ENCODE assay signal across 29 mouse cellular contexts in the genomic region with DNA sequence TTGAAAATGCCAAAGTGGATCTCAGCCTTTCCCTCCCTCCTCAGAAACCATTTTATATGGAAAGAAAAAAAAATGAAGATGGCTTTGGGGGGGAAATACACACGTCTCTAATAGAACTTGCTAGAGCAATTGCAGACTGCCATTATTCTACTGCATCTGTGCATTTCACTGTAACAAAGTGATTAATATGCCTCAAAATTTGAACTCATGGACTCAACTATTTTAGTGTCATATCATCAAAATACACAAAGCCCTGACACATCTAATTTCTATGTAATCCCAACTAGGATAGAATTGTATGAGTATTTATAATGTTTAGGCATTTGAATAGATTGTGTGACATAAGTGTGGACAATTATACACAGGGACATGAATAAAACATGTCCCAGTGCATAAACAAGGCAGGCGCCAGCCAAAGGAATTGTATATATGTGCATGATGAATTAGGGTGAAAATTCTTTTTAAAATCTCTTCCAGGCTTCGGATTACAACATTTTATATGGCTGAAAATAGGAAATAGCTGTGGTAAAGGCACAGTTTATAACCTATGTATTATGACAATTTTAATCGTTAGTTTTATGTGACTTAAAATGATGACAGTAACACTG.
DNase-seq lines count a peak whose midpoint lies in the region; ATAC-seq and TF ChIP-seq lines count a peak whose summit lies in the region.
"Had no signal": no experiment of that assay in that cellular context is flagged by ENCODE, and none has a peak within 500 bp of the region (broad histone marks: within the 10 kb centered on the region; RNA-seq: fewer than 3 reads in every experiment).

No protein-coding gene starts in this region.

- no peaks in the 10 kb centered on the region for H3K27me3 ChIP-seq in forebrain, embryonic 13.5 days
- no peaks in the 10 kb centered on the region for H3K27me3 ChIP-seq in forebrain, embryonic 11.5 days (ENCODE audit: control insufficient read depth, insufficient read depth, low read length)
- no peaks in the 10 kb centered on the region for H3K27me3 ChIP-seq in hindbrain, embryonic 12.5 days
- no peaks in the 10 kb centered on the region for H3K27me3 ChIP-seq in hindbrain, postnatal 0 days (ENCODE audit: insufficient read depth, low read length)
- H3K27me3 ChIP-seq in midbrain, embryonic 12.5 days = no peaks in the 10 kb centered on the region
- no peaks in the 10 kb centered on the region for H3K27me3 ChIP-seq in midbrain, postnatal 0 days (ENCODE audit: insufficient read depth, low read length)
- H3K27me3 ChIP-seq in midbrain, embryonic 16.5 days (ENCODE audit: control insufficient read depth, insufficient read depth, low read depth, low read length) = no peaks in the 10 kb centered on the region
- H3K27me3 ChIP-seq: CH12.LX; embryonic facial prominence, embryonic 15.5 days; heart, embryonic 13.5 days; megakaryocyte, embryonic 14.5 days had no signal

- no peak for TF ChIP-seq CTCF in hindbrain, postnatal 0 days (IDR thresholded peaks at IDR 0.05; ENCODE audit: low read depth)
- no peak for TF ChIP-seq CTCF in midbrain, postnatal 0 days (IDR thresholded peaks at IDR 0.05)

- H3K27ac ChIP-seq in forebrain, embryonic 13.5 days = 0 out of 2 replicates have a peak overlapping the region, but pooled peaks have one; percentile 12
- no peak overlapping the region for H3K27ac ChIP-seq in forebrain, embryonic 11.5 days (ENCODE audit: low read depth, low read length)
- H3K27ac ChIP-seq in hindbrain, embryonic 12.5 days = peak overlapping the region; percentile 40; the same call in 1 of the 2 replicates
- H3K27ac ChIP-seq in hindbrain, postnatal 0 days = no peak overlapping the region
- 0 out of 2 replicates have a peak overlapping the region, but pooled peaks have one; percentile 43 for H3K27ac ChIP-seq in midbrain, embryonic 12.5 days (replicated peaks)
- no peak overlapping the region for H3K27ac ChIP-seq in midbrain, postnatal 0 days (ENCODE audit: low read depth, low read length)
- H3K27ac ChIP-seq in midbrain, embryonic 16.5 days (ENCODE audit: low read length) = no peak overlapping the region
- H3K27ac ChIP-seq: embryonic facial prominence, embryonic 15.5 days; heart, embryonic 13.5 days; liver, embryonic 14.5 days had no signal

- no peak for DNase-seq in forebrain, embryonic 11.5 days (ENCODE audit: low spot score)
- DNase-seq in hindbrain, postnatal 0 days (ENCODE audit: low spot score) = no peak
- no peak for DNase-seq in midbrain, postnatal 0 days (ENCODE audit: low spot score)
- DNase-seq in gastrocnemius, postnatal 14 days = no peak
- DNase-seq: adrenal gland, adult 2 months; adrenal gland, postnatal 36 days; cerebellum, adult 2 months; cerebellum, postnatal 14 days; heart, postnatal 10 days; kidney, adult 11 months; kidney, postnatal 14 days; liver; lung, adult 2 months; lung, postnatal 4 days; right cerebral cortex, adult 18-20 months; right cerebral cortex, postnatal 4 days; thymus, adult 2 months; thymus, postnatal 36 days had no signal

- no peak overlapping the region for H3K4me2 ChIP-seq in forebrain, embryonic 13.5 days
- H3K4me2 ChIP-seq in forebrain, embryonic 11.5 days (ENCODE audit: low read depth, low read length, severe bottlenecking) = no peak overlapping the region
- no peak overlapping the region for H3K4me2 ChIP-seq in hindbrain, embryonic 12.5 days (replicated peaks)
- no peak overlapping the region for H3K4me2 ChIP-seq in hindbrain, postnatal 0 days (ENCODE audit: low read depth, low read length)
- H3K4me2 ChIP-seq in midbrain, embryonic 12.5 days (replicated peaks) = no peak overlapping the region
- H3K4me2 ChIP-seq in midbrain, postnatal 0 days (ENCODE audit: low read depth, low read length, poor library complexity, severe bottlenecking) = no peak overlapping the region
- no peak overlapping the region for H3K4me2 ChIP-seq in midbrain, embryonic 16.5 days (ENCODE audit: low read length)
- H3K4me2 ChIP-seq: embryonic facial prominence, embryonic 15.5 days; heart, embryonic 13.5 days had no signal

- peak; percentile 88 for ATAC-seq in forebrain, embryonic 13.5 days
- ATAC-seq in forebrain, embryonic 11.5 days (replicated peaks; ENCODE audit: low FRiP score) = no peak
- no peak for ATAC-seq in hindbrain, embryonic 12.5 days (ENCODE audit: low FRiP score)
- ATAC-seq in hindbrain, postnatal 0 days = no peak
- peak; percentile 50; the same call in 1 of the 2 replicates for ATAC-seq in midbrain, embryonic 12.5 days (ENCODE audit: low FRiP score, low read depth)
- no peak for ATAC-seq in midbrain, postnatal 0 days (ENCODE audit: low FRiP score)
- 0 out of 2 replicates have a peak, but pooled peaks have one; percentile 28 for ATAC-seq in midbrain, embryonic 16.5 days
- ATAC-seq: activated CD4-positive, CD25-positive, alpha-beta regulatory T cell, adult 4 months; inflammation-experienced regulatory T-cells, adult 6 months had no signal

- H3K9me3 ChIP-seq in forebrain, embryonic 13.5 days (replicated peaks) = peaks cover 6% of the 10 kb centered on the region; the same call in 1 of the 2 replicates
- no peaks in the 10 kb centered on the region for H3K9me3 ChIP-seq in forebrain, embryonic 11.5 days (ENCODE audit: control insufficient read depth, low read length)
- no peaks in the 10 kb centered on the region for H3K9me3 ChIP-seq in hindbrain, embryonic 12.5 days (replicated peaks)
- no peaks in the 10 kb centered on the region for H3K9me3 ChIP-seq in hindbrain, postnatal 0 days (ENCODE audit: low read length)
- H3K9me3 ChIP-seq in midbrain, embryonic 12.5 days = no peaks in the 10 kb centered on the region
- H3K9me3 ChIP-seq in midbrain, postnatal 0 days (ENCODE audit: low read length) = no peaks in the 10 kb centered on the region
- H3K9me3 ChIP-seq in midbrain, embryonic 16.5 days (replicated peaks; ENCODE audit: control insufficient read depth, low read length, poor library complexity, severe bottlenecking) = 0 out of 2 replicates have a peak, but pooled peaks cover 4% of the 10 kb centered on the region
- H3K9me3 ChIP-seq: embryonic facial prominence, embryonic 15.5 days; megakaryocyte, embryonic 14.5 days had no signal

- intact Hi-C loops in gastrocnemius, postnatal 14 days (cut with DNase I; ENCODE audit: low total_unique reads) = no loop called here

- 44% methylated on average over 4 of the region's 4 CpGs for WGBS in forebrain, embryonic 13.5 days
- 75% methylated on average over 4 of the region's 4 CpGs for WGBS in forebrain, embryonic 11.5 days
- WGBS in hindbrain, embryonic 12.5 days = 56% methylated on average over 4 of the region's 4 CpGs
- 58% methylated on average over 4 of the region's 4 CpGs for WGBS in hindbrain, postnatal 0 days
- whole genome bisulfite sequencing in midbrain, embryonic 12.5 days = 61% methylated on average over 4 of the region's 4 CpGs
- 48% methylated on average over 4 of the region's 4 CpGs for WGBS in midbrain, postnatal 0 days
- WGBS in midbrain, embryonic 16.5 days = 40% methylated on average over 4 of the region's 4 CpGs

- H3K4me1 ChIP-seq in forebrain, embryonic 13.5 days = peaks cover 8% of the 10 kb centered on the region
- no peaks in the 10 kb centered on the region for H3K4me1 ChIP-seq in forebrain, embryonic 11.5 days (replicated peaks; ENCODE audit: control insufficient read depth, insufficient read depth, low read length)
- no peaks in the 10 kb centered on the region for H3K4me1 ChIP-seq in hindbrain, embryonic 12.5 days
- no peaks in the 10 kb centered on the region for H3K4me1 ChIP-seq in hindbrain, postnatal 0 days (ENCODE audit: insufficient read depth, low read length)
- 0 out of 2 replicates have a peak, but pooled peaks cover 2% of the 10 kb centered on the region for H3K4me1 ChIP-seq in midbrain, embryonic 12.5 days
- no peaks in the 10 kb centered on the region for H3K4me1 ChIP-seq in midbrain, postnatal 0 days (ENCODE audit: insufficient read depth, low read length)
- H3K4me1 ChIP-seq in midbrain, embryonic 16.5 days (ENCODE audit: control insufficient read depth, insufficient read depth, low read length) = peaks cover 3% of the 10 kb centered on the region; the same call in 1 of the 2 replicates
- H3K4me1 ChIP-seq: embryonic facial prominence, embryonic 15.5 days; heart, embryonic 13.5 days; megakaryocyte, embryonic 14.5 days had no signal

- no peak overlapping the region for H3K9ac ChIP-seq in forebrain, embryonic 13.5 days
- H3K9ac ChIP-seq in forebrain, embryonic 11.5 days (ENCODE audit: low read length) = no peak overlapping the region
- no peak overlapping the region for H3K9ac ChIP-seq in hindbrain, embryonic 12.5 days
- no peak overlapping the region for H3K9ac ChIP-seq in hindbrain, postnatal 0 days (replicated peaks; ENCODE audit: low read length)
- no peak overlapping the region for H3K9ac ChIP-seq in midbrain, embryonic 12.5 days (replicated peaks)
- no peak overlapping the region for H3K9ac ChIP-seq in midbrain, postnatal 0 days (replicated peaks; ENCODE audit: low read length, poor library complexity, severe bottlenecking)
- H3K9ac ChIP-seq in midbrain, embryonic 16.5 days (ENCODE audit: low read depth, low read length) = no peak overlapping the region
- H3K9ac ChIP-seq: embryonic facial prominence, embryonic 15.5 days; heart, embryonic 13.5 days; liver, embryonic 14.5 days had no signal

- no peak overlapping the region for H3K4me3 ChIP-seq in forebrain, embryonic 13.5 days
- no peak overlapping the region for H3K4me3 ChIP-seq in forebrain, embryonic 11.5 days (ENCODE audit: low read depth, low read length)
- no peak overlapping the region for H3K4me3 ChIP-seq in hindbrain, embryonic 12.5 days
- no peak overlapping the region for H3K4me3 ChIP-seq in hindbrain, postnatal 0 days (ENCODE audit: low read length)
- no peak overlapping the region for H3K4me3 ChIP-seq in midbrain, embryonic 12.5 days
- no peak overlapping the region for H3K4me3 ChIP-seq in midbrain, postnatal 0 days (ENCODE audit: low read depth, low read length)
- H3K4me3 ChIP-seq in midbrain, embryonic 16.5 days (ENCODE audit: low read depth, low read length) = no peak overlapping the region
- H3K4me3 ChIP-seq: embryonic facial prominence, embryonic 15.5 days; heart, embryonic 13.5 days; megakaryocyte, embryonic 14.5 days had no signal

- no peaks in the 10 kb centered on the region for H3K36me3 ChIP-seq in forebrain, embryonic 13.5 days (ENCODE audit: poor library complexity, severe bottlenecking)
- H3K36me3 ChIP-seq in forebrain, embryonic 11.5 days (ENCODE audit: control insufficient read depth, insufficient read depth, low read length) = no peaks in the 10 kb centered on the region
- no peaks in the 10 kb centered on the region for H3K36me3 ChIP-seq in hindbrain, embryonic 12.5 days
- no peaks in the 10 kb centered on the region for H3K36me3 ChIP-seq in hindbrain, postnatal 0 days (ENCODE audit: insufficient read depth, low read length)
- no peaks in the 10 kb centered on the region for H3K36me3 ChIP-seq in midbrain, embryonic 12.5 days
- H3K36me3 ChIP-seq in midbrain, postnatal 0 days (ENCODE audit: insufficient read depth, low read length) = no peaks in the 10 kb centered on the region
- no peaks in the 10 kb centered on the region for H3K36me3 ChIP-seq in midbrain, embryonic 16.5 days (ENCODE audit: control insufficient read depth, insufficient read depth, low read length)
- H3K36me3 ChIP-seq: embryonic facial prominence, embryonic 15.5 days; heart, embryonic 13.5 days had no signal

Comparison
In these comparisons a context has a peak if more than half of its experiments do, and no peak if none do; other contexts are left out.
1. ATAC-seq: peak in forebrain, embryonic 13.5 days (single experiment), midbrain, embryonic 12.5 days (single experiment) and midbrain, embryonic 16.5 days (single experiment); none in forebrain, embryonic 11.5 days (single experiment), hindbrain, embryonic 12.5 days (single experiment), hindbrain, postnatal 0 days (single experiment) and midbrain, postnatal 0 days (single experiment).
2. H3K27ac ChIP-seq: peak in forebrain, embryonic 13.5 days (single experiment), hindbrain, embryonic 12.5 days (single experiment) and midbrain, embryonic 12.5 days (single experiment); none in forebrain, embryonic 11.5 days (single experiment), hindbrain, postnatal 0 days (single experiment), midbrain, postnatal 0 days (single experiment) and midbrain, embryonic 16.5 days (single experiment).